Mouse (Mus musculus) skeletal muscle tissue, postnatal 0 days (tissue): ENCODE measurements around the gene Arhgap17. TPM values are rescaled to one million over a fixed set of nuclear protein-coding genes. Genes with fewer than 3 reads are reported as not detected.

ENCODE experiments used
- polyA plus RNA-seq: library from polyadenylated mRNA; unstranded; fragments of >200 nt; fragmentation: Nextera tagmentation; extraction: Ambion mirVana; gene quantifications from 2 replicates; pipeline ENCODE4 v1.2.1, GENCODE M21; 2015

Arhgap17 gene
- polyA plus RNA-seq: 9.4 and 12.5 TPM in 2 replicates

DNA sequence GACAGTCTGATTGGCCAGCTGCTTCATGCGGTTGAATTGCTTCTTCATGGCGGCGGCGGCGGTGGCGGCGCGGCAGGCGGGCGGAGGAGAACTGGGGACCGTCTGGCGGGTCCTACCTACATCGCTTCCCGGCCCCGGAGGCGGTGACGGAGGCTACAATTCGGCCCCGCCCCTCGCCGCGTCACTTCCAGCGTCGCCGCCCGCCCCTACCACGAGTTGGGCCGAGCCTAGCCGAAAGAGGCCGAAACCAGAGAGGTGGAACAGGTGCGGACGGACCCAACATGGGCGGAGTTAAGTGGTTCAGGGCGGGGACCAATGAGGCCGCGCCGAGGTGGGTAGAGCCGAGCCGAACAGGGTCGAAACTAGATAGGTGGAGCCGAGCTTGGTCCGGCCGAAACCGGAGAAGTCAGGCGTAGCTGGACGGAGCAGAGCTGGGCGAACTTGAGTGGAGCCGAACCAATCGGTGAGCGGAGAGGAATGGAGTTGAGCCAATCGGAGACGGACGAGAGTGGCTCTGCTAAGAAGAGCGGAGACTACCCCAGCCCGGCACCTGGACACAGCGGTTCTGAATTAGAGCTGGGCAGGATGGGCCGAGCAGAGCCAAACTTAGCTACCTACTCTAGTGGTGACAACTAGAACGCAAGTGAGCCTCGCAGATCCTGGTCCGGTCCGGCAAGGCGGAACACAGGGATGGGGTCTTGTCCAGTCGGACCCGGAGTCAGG is at the start of gene Arhgap17, which contains the start of gene Lcmt1:
Gene Arhgap17, minus strand, starts transcription at position 157 of the 723 bp plus-strand sequence.
Gene Lcmt1, plus strand, starts transcription at position 26 of the 723 bp plus-strand sequence.

Other genes with a start within 250 kb of the Arhgap17 start
- 27.3 and 27.6 TPM in 2 replicates for gene Tnrc6a, start 246.0 kb downstream of the Arhgap17 start, polyA plus RNA-seq
- gene Slc5a11, start 155.1 kb downstream of the Arhgap17 start, polyA plus RNA-seq: 0.06 and 0.09 TPM in 2 replicates
- gene Lcmt1, start 131 bp downstream of the Arhgap17 start, polyA plus RNA-seq: 31.7 and 34.6 TPM in 2 replicates
- gene Aqp8, start 92.4 kb upstream of the Arhgap17 start, polyA plus RNA-seq: not detected in 2 replicates
- gene Zkscan2, start 130.5 kb upstream of the Arhgap17 start, polyA plus RNA-seq: 0.66 and 0.83 TPM in 2 replicates